Mouse (Mus musculus) gastrocnemius, adult 8-10 months (tissue): Measurements from ENCODE around the gene Nmnat1. TPM values are rescaled to one million over a fixed set of nuclear protein-coding genes. Genes with fewer than 3 reads are reported as not detected.
"Not testable (repeated sequence)": the region's sequence is repeated elsewhere in the genome, so short reads cannot be mapped to it uniquely, and the experiment has no call there.

ENCODE experiments used
- DNase-seq, 2 experiments: peaks; one replicate each; pipeline ENCODE4 v3.0.0; 2022; ENCODE audit warnings: low spot score in 2 of 2
- total RNA-seq, 4 experiments: library from RNA; stranded (reverse); gene quantifications; 2 replicates each; pipeline ENCODE4 v1.2.4; 2022

Gene Nmnat1
- total RNA-seq, 4 experiments from 2014 or later: 29.8 to 34.8 (median 30.9) TPM

DNA sequence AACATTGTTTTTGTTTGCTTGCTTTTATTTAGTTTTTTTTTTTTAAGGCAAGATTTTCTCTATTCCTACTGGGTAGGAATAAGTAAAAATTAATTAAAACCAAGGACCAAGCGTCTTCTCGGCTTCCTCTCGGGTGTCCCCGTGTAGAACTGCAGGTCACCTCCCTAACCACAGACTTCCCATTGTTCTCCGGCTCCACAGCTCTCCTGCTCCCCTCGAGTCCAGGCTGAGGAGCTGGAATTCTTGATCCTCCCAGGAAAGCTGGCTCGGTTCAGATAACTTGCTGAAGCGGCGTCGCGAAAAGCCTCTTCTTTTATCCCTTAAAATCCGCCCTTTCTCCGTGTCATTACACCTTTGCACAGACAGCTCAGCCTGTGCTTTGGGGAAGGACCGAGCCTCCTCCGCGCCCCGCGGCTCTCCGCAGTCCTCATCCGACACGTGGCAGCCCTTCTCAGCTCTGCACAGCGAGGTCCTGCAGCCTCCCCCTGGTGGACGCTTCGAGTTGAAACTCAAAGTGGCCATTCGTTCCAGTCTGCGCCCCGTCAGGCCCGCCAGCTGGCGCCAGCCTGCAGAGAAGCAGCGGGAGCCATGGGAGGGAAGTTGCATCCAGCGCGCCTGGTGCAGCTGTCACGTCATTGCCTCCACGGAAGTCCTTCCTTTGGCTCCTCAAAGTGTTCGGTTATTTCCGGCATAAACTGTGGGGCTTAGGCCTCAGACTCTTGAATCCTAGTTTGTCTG, 39.9 kb downstream of the Nmnat1 start:
- DNase-seq: peak; percentile 83 to 89

DNA sequence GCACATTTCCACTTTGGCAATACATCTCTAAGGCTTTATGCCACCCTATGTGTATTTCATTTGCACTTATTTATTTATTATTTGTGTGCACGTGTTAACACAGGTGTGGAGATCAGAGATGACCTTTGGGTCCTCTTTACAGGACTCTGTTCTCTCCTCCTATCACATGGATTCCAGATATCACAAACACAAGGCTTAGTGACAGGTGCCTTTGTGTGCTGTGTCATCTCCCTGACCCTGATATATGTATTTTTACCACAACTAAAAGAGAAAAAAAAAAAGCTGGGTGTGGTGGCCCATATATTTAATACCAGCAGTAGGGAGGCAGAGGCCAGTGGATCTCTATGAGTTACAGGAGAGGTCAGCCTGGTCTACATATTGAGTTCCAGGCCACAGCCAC, 40.5 kb downstream of the Nmnat1 start:
- no peak for DNase-seq

DNA sequence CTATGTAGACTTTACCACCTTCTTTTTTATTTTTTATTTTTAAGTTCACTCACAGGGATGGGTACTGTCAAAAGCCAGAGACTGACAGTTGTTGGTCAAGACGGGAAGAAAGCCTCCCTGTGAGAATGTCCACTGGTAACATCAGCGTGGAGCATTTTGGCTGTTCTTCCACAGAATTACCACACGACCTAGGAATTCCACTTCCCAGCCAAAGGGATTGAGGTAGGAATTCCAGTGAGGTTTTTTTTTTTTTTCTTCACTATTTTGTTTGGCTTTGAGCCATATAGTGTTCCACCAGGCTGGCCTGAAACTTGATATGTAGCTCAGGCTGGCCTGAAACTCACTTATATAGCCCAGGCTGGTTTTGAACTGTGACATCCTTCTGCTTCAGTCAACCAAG, 42.6 kb downstream of the Nmnat1 start:
- no peak for DNase-seq

DNA sequence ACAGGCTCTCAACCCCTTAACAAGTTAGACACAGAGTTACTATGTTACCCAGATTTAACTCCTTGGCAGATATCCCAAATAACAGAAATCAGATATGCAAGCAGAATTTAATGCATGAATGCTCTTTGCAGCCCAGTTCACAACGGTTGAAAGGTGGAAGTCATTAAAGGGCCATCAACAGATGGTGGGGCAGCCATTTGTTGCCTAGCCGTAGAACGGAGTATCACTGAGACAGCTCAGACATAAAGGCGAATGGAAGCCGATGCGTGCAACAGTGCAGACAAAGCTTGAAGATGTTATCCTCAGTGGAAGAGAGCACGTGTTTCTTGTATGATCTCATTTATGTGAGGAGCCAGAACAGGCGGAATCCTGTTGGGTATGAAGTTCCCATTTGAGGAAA, 44.4 kb downstream of the Nmnat1 start:
- DNase-seq: no peak

DNA sequence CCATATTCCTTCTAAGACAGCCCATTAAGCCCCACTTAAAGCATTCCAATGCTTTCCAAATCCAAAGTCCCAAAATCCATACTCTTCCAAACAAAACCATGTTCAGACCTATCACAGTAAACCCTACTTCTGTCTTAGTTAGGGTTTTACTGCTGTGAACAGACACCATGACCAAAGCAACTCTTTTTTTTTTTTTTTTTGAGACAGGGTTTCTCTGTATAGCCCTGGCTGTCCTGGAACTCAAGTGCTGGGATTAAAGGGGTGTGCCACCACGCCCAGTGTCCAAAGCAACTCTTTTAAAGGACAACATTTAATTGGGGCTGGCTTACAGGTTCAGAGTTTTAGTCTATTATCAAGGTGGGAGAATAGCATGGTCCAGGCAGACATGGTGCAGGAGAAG, 53.1 kb downstream of the Nmnat1 start:
- DNase-seq: not testable (repeated sequence)

DNA sequence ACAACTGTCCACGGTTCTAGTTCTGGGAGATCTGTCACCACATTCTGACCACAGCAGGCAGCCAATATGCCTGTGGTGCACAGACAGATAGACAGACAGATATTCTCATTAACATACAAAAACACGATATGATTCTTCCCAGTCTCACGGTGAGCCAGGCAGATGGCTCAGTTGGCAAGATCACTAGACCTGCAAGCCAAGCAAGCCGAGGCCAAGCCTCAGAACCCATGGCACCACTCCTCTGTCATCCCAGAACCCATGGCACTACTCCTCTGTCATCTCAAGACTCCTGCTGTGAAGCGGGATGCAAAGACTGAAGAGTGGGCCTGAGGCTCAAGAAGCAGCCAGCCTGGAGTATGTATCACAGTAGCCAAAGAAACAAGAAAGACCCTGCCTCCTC, 55.4 kb downstream of the Nmnat1 start:
- DNase-seq: no peak

DNA sequence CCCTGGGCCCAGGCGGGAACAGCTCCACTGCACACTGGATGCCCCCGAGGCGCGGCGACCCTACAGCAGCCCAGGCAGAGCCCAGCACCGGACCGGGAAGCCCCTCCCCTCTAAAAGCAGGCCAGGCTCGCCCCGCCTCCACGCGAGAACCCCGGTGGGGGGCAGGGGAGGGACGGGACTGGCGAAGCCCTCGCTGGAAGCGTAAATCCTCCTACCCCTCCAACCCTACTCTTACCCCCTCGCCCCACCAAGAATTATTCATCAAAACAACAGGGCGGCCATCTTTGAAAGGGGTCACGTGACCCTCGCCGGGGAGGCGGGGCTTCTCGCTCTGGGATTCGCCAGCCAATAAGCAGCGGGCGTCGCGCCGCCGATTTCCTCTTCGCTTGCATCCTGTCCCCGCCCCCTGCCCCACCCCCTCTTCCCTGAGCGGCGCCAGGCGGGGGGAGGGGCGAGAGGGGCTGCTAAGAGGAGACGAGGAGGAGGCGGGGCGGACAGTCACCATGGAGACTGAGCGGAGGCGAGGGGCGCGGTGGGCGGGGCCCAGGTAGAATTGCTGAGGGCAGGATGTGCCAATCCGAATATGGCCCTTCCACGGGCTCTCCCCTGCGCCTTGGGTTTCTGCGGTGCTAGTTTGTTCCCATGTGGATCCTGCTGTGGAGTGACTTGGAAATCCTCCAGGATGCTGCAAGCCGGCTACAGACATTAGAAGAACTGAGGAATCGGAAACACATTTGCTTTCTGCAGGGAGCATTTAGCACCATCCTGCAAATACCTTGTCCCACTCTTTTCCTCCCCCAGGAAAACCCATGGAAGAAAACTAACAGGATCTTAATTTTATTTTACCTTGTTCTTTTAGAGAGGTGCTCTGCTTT, 58.4 kb downstream of the Nmnat1 start, which contains the start of gene Ube4b:
Gene Ube4b, minus strand, starts transcription at position 425 of the 875 bp plus-strand sequence.
- peak; percentile 96 for DNase-seq

DNA sequence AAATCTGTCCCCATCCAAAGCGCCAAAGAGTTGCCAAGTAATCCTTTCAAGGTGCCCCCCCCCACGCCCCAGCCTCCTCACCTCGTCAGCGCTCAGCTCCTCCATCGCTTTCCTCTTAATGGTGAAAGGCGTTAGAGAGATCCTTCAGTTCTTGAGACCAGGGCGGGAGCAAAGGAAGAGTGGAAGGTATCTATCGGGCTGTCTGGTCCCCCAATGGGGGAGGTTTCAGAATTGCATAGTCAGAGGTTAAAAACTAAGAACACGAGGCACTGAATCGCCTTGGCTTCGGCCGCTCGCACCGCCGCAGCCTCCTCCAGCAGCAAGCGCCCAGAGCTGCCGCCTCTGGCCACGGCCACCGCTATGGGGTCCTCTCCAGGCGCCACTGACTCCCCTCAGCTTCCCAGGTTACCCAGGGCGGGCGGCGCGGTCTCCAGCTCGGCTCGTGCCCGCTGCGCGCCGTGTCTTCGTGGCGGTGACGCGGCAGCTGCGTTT, 59.2 kb downstream of the Nmnat1 start:
- peak in 1 of 2 experiments; percentile 17 for DNase-seq

DNA sequence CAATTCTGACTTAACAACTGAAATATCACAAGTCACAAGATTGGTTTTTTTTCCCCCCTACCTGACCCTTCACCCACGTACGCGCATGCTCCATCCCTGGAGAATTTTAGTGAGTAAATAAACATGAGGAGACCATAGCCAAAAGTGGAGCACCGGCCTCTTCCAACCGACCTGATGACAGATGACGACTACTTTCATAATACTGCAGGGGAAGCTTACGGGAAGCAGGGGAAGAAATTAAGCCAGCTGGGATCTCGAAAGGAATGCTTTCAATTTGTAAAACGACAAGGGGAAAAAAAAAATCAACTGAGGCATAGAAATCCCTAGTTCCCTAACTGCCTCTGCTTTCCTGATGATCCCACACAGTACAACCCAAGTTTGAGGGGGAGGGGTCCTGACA, 60.2 kb downstream of the Nmnat1 start:
- DNase-seq: no peak

DNA sequence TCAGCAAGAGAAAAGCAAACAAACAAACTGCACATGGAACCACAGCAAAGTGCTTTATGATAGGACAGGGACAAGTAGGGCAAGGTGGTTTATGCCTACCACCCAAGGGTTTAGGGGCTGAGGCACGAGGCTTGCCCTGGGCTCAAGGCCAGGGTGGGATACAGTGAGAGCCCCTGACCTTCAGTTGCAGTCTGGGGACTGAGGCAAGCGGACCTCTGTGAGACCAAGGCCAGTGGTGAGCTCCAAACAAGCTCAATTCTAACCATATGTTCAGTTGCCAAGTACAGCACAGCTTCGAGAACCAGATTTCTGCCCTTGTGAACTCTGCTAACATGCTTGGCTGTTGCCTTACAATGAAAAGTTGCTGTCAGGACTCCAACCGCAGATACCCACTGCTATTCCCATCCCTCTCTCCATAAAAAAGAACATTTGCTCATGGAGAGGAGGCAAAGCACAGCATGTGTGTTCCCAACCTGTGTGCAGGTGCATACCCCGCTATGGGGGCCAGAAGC, 67.1 kb downstream of the Nmnat1 start:
- DNase-seq: no peak

Other genes starting within 250 kb of the Nmnat1 start
- 100 to 1,000 TPM; 281 to 318 (median 297) TPM for gene Kif1b, start 177.5 kb downstream of the Nmnat1 start, total RNA-seq
- gene Ube4b, start 58.5 kb downstream of the Nmnat1 start, total RNA-seq: 10 to 100 TPM; 35.4 to 39.1 (median 35.6) TPM
- gene Rbp7, start 30.2 kb downstream of the Nmnat1 start, total RNA-seq: 10 to 100 TPM in 1 of 4 experiments, 1 to 10 TPM in 3; 3.8 to 14.0 (median 5.8) TPM
- gene Tmem274, start 7.8 kb downstream of the Nmnat1 start, total RNA-seq: not detected
- gene Lzic, start within 50 bp of the Nmnat1 start, total RNA-seq: 10 to 100 TPM; 12.3 to 18.0 (median 12.8) TPM
- 10 to 100 TPM; 16.3 to 22.2 (median 18.8) TPM for gene Ctnnbip1, start 33.0 kb upstream of the Nmnat1 start, total RNA-seq
- 10 to 100 TPM; 17.1 to 25.6 (median 24.8) TPM for gene Clstn1, start 101.3 kb upstream of the Nmnat1 start, total RNA-seq
- 10 to 100 TPM in 1 of 4 experiments, 1 to 10 TPM in 3; 7.9 to 10.6 (median 8.6) TPM for gene Pik3cd, start 217.4 kb upstream of the Nmnat1 start, total RNA-seq